Mouse (Mus musculus): Measurements from ENCODE around the gene Casc1. TPM values are rescaled to one million over a fixed set of nuclear protein-coding genes. Genes with fewer than 3 reads are reported as not detected.

The Casc1 gene
- total RNA-seq, 1 experiment from 2014 or later = 0.64 TPM

DNA sequence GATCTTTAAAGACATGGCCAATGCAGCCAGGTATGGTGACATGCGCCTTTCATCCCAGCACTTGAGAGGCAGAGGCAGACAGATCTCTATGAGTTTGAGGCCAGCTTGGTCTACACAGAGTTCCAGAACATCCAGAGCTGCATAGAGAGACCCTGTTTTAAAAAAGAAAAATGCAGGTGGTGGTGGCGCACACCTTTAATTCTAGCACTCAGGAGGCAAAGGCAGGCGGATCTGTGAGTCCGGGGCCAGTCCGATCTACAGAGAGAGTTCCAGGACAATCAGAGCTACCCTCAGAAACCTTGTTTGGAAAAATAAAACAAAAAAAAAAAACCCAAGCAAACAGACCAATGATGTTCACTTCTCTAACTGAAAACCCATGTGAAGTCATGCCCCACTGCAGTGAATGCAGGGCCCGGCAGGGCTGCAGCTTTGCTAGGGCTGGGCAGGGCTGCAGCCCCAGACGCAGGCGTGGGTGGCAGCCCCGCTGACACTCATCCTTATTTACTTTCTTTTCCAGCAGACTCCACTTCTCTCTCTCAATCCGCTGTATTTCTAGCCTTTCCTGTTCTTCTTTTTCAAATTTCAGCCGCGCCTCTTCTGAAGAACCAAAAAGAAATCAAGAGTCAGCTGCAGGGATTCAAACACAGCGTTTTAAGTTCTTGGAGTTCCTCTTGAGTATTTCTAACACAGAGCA lies 8.2 kb downstream of the Casc1 start:
- DNase-seq = no peak

GRCm38 (mm10) chr6:145197949-145198686 lies 12.7 kb downstream of the Casc1 start:
- no peak for DNase-seq

DNA sequence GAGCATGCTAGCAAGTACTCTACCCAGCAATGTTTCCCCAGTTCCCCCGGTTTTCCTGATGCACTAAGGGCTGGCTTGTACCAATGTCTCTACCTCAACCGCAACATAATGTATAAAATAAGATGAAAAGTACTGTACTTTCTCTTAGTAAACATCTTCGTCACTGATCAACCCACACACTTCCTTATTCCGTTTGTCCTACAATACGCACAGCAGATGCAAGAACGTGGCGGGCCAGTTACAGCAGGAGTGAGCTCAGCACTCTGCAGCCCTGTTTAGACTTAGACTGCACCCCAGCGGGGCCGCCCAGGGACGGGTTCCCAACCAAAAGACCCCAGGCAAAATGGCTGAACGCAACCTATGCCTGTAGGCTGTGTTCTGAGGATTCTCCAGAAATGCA lies 17.4 kb downstream of the Casc1 start:
- no peak for DNase-seq

GRCm38 (mm10) chr6:145193038-145193437 lies 17.8 kb downstream of the Casc1 start:
- no peak for DNase-seq

- no peak for DNase-seq
Measured at GRCm38 (mm10) chr6:145187093-145188088, 23.4 kb downstream of the Casc1 start.

DNA sequence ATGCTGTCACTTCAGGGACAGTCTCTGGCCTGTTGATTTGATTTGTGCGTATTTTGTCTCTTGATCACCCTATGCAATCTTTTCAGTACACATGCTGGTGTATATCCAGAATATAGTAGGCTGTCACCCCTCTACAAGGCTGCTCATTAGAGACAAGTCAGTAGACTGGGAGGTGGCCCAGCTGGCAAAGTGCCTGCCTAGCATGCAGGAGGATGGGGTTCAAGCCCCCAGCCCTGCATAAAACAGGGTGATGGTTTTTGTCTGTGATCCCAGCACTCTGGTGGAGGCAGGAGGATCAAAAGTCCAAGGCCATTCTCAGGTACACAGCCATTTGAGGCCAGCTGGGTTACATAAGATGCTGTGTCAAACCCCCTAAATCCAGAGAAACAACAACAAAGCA lies 24.7 kb downstream of the Casc1 start:
- no peak for DNase-seq

DNA sequence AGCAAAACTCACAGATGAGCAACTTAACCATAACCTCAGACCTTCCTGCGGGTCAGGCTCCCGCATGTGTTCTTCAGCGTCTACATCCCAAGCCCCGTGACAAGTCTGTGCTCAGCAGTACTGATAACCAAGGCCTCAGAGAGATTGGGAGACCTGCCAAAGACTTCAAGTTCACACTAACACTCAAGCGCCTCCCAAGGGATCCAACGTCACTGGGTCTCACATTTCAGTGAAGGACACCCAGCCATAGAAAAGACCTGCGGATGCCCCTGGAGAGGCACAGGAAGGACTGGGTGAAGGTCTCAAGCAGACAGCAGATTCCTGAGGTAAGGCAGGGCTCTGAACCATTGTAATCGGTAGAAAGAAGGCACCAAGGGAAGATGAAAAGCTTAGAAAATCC lies 28.8 kb downstream of the Casc1 start:
- DNase-seq = peak; percentile 32

DNA sequence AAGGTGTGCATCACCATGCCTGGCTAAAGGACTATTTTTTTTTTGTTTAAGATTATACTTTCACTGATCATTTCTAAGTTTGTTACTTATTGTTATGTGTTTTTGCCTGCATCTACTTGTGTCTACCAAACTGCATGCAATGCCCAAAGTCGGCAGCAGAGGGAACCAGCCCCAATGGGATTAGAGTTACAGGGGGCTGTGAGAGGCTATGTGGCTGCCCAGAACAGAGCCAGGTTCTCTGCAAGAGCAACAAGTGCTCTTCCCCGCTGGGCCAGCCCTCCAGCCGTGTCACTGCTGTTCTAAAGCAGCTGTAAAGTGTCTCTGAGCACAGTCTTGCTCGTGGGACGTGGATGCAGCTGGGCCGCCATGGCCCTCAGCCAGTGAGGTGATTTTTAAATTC lies 31.1 kb downstream of the Casc1 start:
- peak; percentile 63 for DNase-seq

GRCm38 (mm10) chr6:145176474-145176873 lies 34.3 kb downstream of the Casc1 start:
- DNase-seq = no peak

DNA sequence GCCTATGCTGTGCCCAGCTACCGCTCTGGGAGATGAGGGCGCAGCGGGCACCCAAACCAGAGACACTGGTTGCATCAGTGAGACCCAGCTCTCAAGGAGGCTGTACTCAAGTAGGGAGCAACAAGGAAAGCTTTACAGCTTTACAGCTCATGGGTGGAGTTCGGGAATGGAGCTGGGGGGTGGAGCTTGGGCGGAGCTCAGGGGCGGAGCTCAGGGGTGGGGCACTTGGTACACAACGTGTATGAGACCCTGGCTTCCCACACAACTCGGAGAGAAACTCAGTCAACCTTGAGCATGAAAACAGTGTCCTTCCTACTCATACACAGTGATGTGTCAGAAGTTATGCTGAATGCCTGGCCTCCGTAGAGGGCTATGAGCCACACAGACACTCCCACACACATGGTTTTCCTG lies 35.2 kb downstream of the Casc1 start:
- peak; percentile 70 for DNase-seq

DNA sequence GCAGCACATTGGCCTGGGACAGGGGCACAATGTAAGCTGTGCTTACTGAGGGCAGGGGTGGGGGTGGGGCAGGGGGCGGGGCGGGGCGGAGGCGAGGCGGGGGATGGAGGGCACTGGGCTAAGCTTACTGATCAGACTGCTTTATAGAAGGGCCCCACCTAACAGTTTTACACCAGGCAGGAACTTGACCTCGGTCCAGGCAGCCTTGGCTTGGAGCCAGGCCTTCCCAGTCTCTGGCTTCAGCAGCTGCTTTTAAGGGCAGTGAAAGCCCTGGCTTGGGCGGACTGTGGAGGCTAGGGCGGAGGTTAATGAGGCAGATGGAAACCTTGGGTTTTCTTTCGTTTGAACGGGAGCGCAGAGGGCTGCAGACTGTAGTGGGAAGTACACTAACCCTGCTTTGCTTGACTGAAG lies 37.0 kb downstream of the Casc1 start:
- peak; percentile 91 for DNase-seq

DNA sequence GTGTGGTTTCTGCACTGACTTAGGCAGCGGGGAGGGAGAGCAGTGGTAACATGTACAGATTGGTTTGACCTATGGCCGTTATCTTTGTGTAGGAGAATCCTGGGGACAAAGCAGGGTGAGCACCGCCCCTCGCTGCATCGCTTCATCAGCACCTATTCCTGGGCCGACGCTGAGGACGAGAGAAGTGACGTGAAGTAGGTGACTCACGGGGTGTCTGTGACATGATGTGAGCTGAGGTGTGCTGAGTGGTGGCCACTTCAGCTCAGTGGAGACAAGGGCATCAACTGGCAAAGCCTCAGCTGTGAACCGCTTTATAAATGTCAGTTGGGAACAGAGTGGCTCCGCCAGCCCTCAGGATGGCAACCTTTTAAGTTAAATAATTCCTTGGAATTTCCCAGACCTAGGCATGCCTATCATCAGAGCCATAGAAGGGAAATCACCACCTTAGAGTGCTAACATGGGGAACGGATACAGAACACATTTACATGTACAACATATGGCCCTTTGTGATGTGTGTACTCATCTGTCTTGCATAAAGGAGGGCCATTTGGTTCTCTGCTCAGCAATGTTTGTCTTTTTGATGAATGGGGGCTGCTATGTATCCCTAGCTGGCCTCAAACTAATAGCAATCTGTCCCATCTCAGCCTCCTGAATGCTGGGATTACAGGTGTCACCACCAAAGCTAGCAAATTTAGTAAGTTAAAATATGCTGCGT lies 38.8 kb downstream of the Casc1 start:
- no peak for DNase-seq

DNA sequence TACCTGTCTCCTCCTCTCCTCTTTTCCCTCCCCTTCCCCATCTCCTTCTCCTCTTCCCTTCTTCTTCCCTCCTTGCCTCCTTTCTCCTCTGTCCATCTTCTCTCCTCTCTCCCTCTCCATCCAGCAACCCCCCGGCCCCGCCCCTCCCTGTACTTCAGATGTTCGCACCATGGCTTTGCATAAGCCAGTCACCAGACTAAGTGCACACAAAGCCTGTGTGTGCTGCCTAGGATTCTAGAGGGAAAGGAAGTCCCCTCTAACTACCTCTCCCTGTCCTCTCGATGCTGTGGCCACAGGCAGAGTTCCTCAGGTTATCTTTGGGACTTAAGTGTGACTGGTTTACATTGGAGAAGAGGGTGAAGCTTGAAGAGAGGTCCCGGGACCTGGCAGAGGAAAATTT lies 50.2 kb downstream of the Casc1 start:
- no peak for DNase-seq

DNA sequence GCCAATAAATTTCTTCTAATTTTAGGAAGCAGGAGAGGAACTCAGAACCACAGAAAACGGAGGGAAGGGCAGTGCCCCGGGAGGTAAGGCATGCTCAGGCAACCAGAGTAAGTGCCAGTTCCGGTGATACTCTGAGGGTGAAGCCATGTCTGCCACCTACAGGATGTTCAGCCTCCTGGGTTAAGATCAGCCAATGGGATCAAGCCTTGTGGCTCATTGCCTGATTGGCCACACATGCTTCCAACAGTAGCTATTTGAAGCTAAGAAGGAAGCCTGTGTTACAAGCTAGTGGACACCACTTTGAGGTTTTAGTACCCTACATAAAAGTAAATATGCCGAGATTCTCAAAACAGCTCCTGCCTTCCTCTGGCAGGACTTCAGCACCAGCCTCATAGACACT lies 52.2 kb downstream of the Casc1 start:
- no peak for DNase-seq

GRCm38 (mm10) chr6:145149054-145149453 lies 61.8 kb downstream of the Casc1 start:
- DNase-seq = no peak

GRCm38 (mm10) chr6:145147716-145148115 lies 63.1 kb downstream of the Casc1 start:
- DNase-seq = no peak

DNA sequence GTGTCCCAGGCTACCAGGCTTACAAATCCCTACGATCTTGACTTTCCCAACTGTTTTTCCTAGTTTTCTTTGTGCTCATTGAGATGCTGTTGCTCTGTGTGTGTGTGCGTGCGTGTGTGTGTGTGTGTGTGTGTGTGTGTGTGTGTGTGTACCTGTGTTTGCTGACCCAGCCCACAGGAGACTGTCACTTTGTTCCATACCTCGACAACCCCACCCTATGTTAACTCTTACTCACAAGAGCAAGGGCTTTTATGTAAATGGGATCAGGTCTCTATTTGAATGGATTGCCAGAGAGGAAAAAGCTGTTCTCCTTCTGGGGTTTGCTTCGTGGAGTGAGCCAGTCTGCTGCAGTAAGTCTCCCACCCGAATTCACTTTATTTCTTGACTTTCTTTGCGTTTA lies 65.6 kb downstream of the Casc1 start:
- DNase-seq = no peak

GRCm38 (mm10) chr6:145141827-145142226 lies 69.0 kb downstream of the Casc1 start:
- no peak for DNase-seq

- peak; percentile 36 for DNase-seq
Measured at GRCm38 (mm10) chr6:145140706-145141105, 70.1 kb downstream of the Casc1 start.

DNA sequence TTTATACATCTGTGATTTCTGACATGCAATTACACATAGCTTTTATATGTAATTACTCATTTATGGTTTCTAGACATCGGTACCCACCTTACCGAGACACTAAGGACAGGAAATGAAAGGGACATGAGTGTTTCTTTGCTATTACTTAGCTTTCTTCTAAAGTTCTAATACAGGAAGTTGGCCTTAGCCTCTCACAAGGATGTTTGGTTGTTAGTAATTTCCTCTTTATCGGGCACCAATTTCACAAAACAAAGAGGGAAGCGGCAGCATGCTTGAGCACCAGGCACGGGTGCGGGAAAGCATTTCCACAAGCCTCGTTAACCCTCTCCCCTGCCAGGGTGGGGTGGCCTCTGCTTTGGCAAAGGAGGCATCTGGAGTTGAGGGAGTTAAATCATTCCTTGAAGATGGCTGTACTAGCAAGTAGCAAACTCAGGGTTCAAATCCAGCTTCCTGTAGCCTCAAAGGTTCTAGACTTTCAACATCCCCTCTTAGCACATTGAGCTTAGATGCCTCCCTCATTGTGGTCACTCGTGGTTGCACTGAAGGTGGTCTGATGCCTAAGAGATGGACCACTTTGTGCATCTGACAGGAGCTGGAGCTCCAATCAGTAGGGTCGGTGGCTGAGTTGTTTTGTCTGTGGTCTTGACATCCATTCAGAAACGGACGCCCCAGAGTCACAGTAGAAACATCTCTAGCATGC lies 70.9 kb downstream of the Casc1 start:
- DNase-seq = no peak

DNA sequence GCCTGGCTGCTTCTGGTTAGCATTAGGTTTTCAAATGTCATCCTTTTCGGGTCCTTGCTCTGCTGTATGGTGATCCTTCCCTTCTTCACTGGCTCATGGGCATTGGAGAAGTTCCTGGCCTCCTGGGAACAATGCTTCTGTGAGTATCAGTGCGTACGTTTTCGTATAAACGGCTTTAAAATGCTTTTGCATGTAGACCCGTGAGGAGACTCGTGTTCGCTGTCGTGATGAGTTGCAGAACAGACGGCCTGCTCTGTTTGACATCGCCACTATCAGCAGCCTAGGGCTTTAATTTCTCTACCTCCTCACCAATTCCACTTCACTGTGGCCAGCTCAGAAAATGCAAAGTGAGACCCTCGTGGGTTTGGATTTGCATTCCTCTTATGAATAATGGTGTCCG lies 71.6 kb downstream of the Casc1 start:
- no peak for DNase-seq
